Mouse (Mus musculus) hindbrain, embryonic 10.5 days (tissue): Measurements from ENCODE around the gene Mmp9. TPM values are rescaled to one million over a fixed set of nuclear protein-coding genes. Genes with fewer than 3 reads are reported as not detected.
A peak's percentile ranks its signal among the peaks of the same experiment; 100 is the strongest.

Experiments used
- DNase-seq: peaks from one replicate; pipeline ENCODE4 v3.0.0-alpha.2; 2017; ENCODE audit warnings: low spot score
- H3K27ac ChIP-seq: fragments of 300-500 bp; sonication (generic); 2 replicates; pipeline ENCODE4 v1.5.1; 2016; ENCODE audit warnings: mild to moderate bottlenecking, moderate library complexity
- H3K27me3 ChIP-seq: fragments of 300-500 bp; sonication (generic); 2 replicates; pipeline ENCODE4 v1.6.1; 2016; ENCODE audit warnings: mild to moderate bottlenecking; ENCODE audit not compliant: poor library complexity, insufficient read depth, severe bottlenecking
- H3K36me3 ChIP-seq: fragments of 300-500 bp; sonication (generic); 2 replicates; pipeline ENCODE4 v1.6.1; 2016; ENCODE audit warnings: mild to moderate bottlenecking, moderate library complexity
- H3K4me1 ChIP-seq: fragments of 300-500 bp; sonication (generic); replicated peaks from 2 replicates; pipeline ENCODE4 v1.6.1; 2016; ENCODE audit warnings: mild to moderate bottlenecking
- H3K4me3 ChIP-seq: fragments of 300-500 bp; sonication (generic); 2 replicates; pipeline ENCODE4 v1.5.1; 2016; ENCODE audit warnings: mild to moderate bottlenecking, moderate library complexity
- H3K9me3 ChIP-seq: fragments of 300-500 bp; sonication (generic); 2 replicates; pipeline ENCODE4 v1.6.1; 2016; ENCODE audit warnings: mild to moderate bottlenecking, moderate library complexity
- WGBS: fragments of 180-500 bp; shearing (Covaris S2); methylation state at CpG from one replicate; pipeline ENCODE4 v1.1.7; 2016; 5-methylcytosine and 5-hydroxymethylcytosine counted together
- polyA plus RNA-seq: library from polyadenylated mRNA; unstranded; fragments of >200 nt; fragmentation: Nextera tagmentation; extraction: Ambion mirVana; gene quantifications from 2 replicates; pipeline ENCODE4 v1.2.1, GENCODE M21; 2016

Mmp9 gene
- polyA plus RNA-seq, 1 experiment from 2014 or later: 1.2 TPM

DNA sequence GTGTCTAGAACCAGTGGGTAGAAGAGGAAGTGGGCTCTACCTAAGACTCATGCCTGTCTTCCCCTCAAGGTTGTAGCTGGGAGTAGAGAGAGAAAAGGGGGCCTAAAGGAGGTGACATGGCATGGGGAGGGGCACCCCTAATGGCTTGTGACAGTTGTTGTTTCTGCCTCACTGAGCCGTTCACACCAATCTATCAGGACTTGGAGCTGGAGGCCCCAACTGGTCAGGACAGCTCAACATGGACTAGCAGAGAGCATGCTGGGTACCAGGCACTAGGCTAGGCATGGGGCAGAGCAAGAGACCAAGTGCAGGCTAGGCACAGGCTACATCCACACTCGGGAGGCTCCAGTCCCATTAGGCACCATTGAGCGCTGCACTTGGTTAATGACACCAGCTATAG is 50.5 kb downstream of the Mmp9 start:
- peaks cover 27% of the 10 kb centered on the region for H3K4me1 ChIP-seq
- H3K27ac ChIP-seq: no peak overlapping the region
- H3K9me3 ChIP-seq: no peaks in the 10 kb centered on the region
- 85% methylated on average over 3 of the region's 3 CpGs for WGBS
- peaks cover 36% of the 10 kb centered on the region for H3K27me3 ChIP-seq
- peaks cover 13% of the 10 kb centered on the region for H3K36me3 ChIP-seq
- no peak for DNase-seq
- no peak overlapping the region for H3K4me3 ChIP-seq

DNA sequence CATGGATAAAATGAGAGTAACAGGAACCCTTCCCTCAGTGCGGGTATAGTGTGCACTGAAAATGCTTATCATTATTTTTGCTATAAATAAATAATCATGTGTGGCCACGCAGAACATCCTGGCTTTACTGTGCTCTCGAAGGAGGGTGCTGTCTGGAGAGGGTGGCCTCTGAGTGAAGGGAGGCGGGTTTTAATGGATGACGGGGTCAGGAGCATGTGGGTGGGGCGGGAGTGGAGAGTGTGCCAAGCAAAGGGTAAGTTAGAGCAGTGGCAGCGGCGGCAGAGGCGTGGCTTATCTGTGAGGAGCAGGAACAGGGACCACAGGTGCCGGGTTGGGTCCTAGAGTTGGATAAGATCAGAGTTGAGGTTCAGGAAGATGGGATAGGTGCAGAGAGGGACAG is 51.2 kb downstream of the Mmp9 start:
- no peak for DNase-seq
- Histone ChIP-seq H3K36me3 (peaks cover 10% of the 10 kb centered on the region), H3K27ac (no peak overlapping the region), H3K27me3 (peaks cover 38% of the 10 kb centered on the region), H3K4me3 (no peak overlapping the region), H3K9me3 (no peaks in the 10 kb centered on the region), H3K4me1 (peaks cover 22% of the 10 kb centered on the region)
- WGBS: 55% methylated on average over 10 of the region's 10 CpGs

DNA sequence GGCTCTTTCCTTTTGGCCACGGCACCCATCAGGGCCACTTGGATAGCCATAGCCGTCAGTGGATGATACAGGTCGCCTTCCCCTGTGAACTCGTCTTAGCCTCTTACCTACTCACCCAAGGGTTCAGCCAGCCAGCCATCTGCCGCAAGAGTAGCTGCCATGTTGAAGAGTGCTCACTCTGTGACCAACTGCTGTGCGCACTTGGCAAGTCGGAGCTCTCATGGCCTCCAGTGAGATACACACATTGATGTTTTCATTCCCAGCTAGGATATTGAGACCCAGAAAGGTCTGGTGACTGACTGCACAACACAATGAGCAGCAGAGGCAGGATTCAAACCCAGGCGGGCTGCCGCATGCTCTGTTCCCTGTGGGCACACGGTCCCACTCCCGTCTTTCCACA is 53.6 kb downstream of the Mmp9 start:
- WGBS: 91% methylated on average over 11 of the region's 11 CpGs
- Histone ChIP-seq H3K27me3 (peaks cover 58% of the 10 kb centered on the region), H3K36me3 (peaks cover 21% of the 10 kb centered on the region), H3K4me3 (no peak overlapping the region), H3K4me1 (peaks cover 35% of the 10 kb centered on the region), H3K9me3 (no peaks in the 10 kb centered on the region), H3K27ac (no peak overlapping the region)
- no peak for DNase-seq

DNA sequence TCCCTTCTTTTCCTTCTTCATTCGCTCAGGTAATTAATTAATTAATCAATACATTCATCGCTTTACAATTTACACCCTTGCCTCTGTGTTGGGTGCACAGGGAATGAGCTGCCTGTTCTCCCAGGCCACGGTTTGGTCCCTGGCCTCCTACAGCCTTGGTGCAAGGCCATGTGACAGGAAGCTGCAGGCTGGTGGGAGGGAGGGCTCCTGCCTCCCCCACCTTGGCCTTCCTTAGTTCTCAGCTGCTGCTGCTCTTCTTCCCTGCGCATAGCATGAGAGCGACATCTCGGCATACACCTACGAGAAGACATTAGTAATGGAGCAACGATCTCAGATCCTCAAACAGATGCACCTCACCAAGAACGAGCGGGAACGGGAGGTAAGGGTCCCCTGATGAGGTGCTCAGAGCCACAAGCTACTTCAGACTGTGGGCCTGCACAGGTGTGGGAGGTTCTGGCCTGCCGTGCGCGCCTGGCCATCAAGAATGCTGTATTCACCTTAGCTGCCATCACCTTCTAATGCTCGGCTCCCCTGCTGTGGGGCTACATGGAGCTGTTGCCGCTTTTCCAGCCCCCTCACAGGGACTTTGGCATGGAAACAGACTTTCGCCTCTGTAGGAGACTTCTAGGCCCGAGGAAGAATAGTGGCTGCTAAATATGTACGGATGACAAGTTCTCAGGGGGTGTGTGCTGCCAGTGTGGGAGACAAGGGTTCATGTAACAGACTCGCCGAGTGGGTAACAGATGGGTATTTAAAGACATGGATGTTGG is 54.3 kb downstream of the Mmp9 start:
- WGBS: 59% methylated on average over 21 of the region's 21 CpGs
- DNase-seq: no peak
- H3K27me3 ChIP-seq: peaks cover 65% of the 10 kb centered on the region

DNA sequence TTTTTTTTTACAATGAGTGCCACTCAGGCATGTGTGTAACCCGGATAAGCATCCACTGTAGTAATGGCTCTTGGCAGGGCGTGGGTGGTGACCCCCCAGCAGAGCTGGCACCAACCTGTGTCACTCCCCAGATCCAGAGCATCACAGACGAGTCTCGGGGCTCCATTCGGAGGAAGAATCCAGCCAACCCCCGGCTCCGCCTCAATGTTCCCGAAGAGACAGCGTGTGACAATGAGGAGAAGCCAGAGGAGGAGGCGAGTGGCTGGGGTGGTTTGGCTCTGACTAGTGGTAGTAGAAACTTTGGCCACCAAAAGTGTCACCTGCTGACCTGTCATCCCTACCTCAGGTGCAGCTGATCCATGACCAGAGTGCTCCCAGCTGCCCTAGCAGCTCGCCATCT is 55.4 kb downstream of the Mmp9 start:
- WGBS: 67% methylated on average over 11 of the region's 11 CpGs
- Histone ChIP-seq H3K27ac (no peak overlapping the region), H3K27me3 (peaks cover 71% of the 10 kb centered on the region), H3K9me3 (no peaks in the 10 kb centered on the region), H3K36me3 (peaks cover 39% of the 10 kb centered on the region), H3K4me1 (peaks cover 32% of the 10 kb centered on the region), H3K4me3 (no peak overlapping the region)
- no peak for DNase-seq

More for the DNA sequence above, 54.3 kb downstream of the Mmp9 start:
- Histone ChIP-seq H3K4me3 (no peak overlapping the region), H3K4me1 (peaks cover 33% of the 10 kb centered on the region), H3K27ac (no peak overlapping the region), H3K36me3 (peaks cover 28% of the 10 kb centered on the region), H3K9me3 (no peaks in the 10 kb centered on the region)

DNA sequence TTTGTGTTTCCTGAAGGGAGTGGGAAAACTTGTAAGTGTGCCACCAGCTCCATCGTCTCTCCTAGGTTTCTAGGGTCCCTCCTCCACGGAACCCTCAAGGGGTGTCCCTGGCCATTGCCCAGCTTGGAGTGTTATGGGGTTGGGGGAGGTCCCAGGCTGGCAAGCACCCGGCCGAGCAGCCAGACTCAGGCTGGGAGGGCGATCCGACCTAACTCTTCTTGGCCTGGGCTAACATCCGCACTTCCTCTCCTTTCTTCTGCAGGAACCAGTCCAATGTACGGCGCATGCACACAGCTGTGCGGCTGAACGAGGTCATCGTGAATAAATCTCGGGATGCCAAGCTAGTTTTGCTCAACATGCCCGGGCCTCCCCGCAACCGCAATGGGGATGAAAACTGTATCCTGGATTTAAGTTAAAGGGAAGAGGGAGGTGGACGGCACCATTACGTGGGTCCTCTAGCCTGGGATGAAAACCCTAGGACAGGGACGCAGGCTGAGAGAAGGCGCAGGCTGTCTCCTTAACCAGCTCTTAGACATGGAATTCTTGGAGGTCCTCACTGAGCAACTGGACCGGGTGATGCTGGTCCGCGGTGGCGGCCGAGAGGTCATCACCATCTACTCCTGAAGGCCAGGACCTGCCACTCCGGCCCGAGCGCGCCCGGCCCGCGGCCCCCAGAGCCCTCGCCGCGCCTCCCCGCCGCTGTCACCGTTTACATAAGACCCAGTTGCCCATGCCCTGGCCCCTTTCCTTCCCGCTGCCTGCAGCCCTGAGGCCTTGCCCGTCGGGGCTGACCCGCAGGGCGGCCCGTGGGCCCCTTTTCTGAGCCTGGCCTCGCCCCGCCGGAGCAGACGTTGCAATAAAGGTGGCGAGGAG is 56.5 kb downstream of the Mmp9 start:
- Histone ChIP-seq H3K27me3 (peaks cover 71% of the 10 kb centered on the region), H3K4me1 (peaks cover 21% of the 10 kb centered on the region), H3K36me3 (peaks cover 50% of the 10 kb centered on the region), H3K27ac (peak overlapping the region; percentile 9; the same call in 1 of the 2 replicates), H3K4me3 (peak overlapping the region; percentile 42), H3K9me3 (no peaks in the 10 kb centered on the region)
- 10% methylated on average over 49 of the region's 49 CpGs for WGBS
- peak; percentile 26 for DNase-seq

DNA sequence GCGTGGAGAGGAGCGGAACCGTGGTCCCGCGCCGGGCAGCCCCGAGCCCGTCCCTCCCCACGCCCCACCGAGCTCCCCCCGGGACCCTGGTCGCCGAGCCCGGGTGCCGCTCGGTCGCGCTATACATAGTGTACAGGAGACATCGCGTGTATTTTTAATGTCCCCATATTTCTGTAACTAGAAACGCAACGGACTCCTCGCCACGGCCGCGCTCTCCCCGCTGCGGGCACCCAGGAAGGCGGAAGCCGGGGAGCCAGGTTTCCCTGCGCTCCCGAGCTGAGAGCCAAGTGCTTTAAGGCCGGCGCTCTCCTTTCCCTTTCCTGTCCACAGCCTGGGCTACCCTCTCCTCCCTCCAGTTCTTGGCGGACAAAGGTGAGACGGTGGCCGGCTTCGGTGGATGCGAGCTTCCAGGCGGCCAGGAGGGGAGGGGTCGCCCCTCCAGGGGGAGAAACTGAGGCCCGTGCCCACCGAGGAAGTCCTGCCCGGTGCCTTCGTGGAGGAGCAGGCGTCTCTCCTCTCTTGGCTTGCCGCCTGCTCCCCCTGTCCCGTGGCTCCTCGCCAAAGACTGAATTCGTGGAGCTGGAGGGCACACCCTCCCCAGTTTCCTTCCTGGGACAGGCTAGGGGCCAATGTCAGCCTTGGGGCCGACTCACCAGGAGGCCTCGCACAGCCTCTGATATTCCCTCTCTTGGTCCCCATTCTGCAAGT is 57.3 kb downstream of the Mmp9 start:
- Histone ChIP-seq H3K4me1 (peaks cover 20% of the 10 kb centered on the region), H3K27me3 (peaks cover 71% of the 10 kb centered on the region), H3K27ac (peak overlapping the region; percentile 9; the same call in 1 of the 2 replicates), H3K4me3 (peak overlapping the region; percentile 42), H3K36me3 (peaks cover 58% of the 10 kb centered on the region), H3K9me3 (no peaks in the 10 kb centered on the region)
- DNase-seq: peak; percentile 29
- 3% methylated on average over 51 of the region's 52 CpGs for WGBS

DNA sequence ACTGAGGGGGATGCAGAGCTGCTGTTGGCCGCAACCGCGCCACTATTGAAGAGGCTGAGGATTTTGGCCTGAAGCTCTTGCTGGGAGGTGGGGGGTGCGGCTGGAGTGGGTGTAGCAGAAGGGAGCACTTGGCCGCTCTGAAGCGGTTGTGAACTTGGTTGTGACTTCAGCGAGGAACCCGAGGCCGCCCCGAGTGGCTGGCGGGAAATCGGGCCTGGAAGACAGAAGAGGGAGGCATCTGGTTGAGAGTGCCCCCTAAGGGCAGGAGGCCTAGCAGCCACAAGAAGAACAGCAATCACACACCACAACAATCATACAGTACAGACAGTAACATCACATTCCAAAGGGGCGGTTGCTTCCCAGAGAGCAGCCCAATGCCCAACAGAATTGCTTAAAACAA is 61.4 kb downstream of the Mmp9 start:
- Histone ChIP-seq H3K27ac (no peak overlapping the region), H3K27me3 (peaks cover 35% of the 10 kb centered on the region), H3K9me3 (no peaks in the 10 kb centered on the region), H3K4me1 (peaks cover 20% of the 10 kb centered on the region), H3K4me3 (no peak overlapping the region), H3K36me3 (peaks cover 89% of the 10 kb centered on the region)
- 95% methylated on average over 13 of the region's 13 CpGs for WGBS
- DNase-seq: no peak

DNA sequence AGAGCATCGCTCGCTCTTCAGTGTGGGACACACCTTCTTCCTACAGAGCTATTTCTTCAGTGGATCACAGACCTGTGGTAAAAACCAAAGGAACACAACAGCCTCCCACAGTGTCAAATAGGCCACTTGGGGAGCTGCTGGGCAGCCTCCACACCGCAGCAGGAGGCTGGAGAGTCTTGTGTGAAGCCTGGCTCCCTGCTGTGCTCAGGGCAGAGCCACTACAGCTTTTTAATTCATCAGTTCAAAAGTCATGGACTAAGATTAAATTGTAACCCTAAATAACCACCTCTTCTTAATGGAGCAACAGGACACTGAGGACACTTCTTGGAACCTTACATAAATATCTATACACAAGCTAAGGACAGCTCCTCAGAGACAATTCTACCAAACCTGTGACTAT is 62.5 kb downstream of the Mmp9 start:
- Histone ChIP-seq H3K4me1 (peaks cover 8% of the 10 kb centered on the region), H3K4me3 (no peak overlapping the region), H3K36me3 (peaks cover 100% of the 10 kb centered on the region), H3K27me3 (peaks cover 24% of the 10 kb centered on the region), H3K9me3 (no peaks in the 10 kb centered on the region), H3K27ac (no peak overlapping the region)
- no peak for DNase-seq
- 82% methylated on average over 3 of the region's 3 CpGs for WGBS

DNA sequence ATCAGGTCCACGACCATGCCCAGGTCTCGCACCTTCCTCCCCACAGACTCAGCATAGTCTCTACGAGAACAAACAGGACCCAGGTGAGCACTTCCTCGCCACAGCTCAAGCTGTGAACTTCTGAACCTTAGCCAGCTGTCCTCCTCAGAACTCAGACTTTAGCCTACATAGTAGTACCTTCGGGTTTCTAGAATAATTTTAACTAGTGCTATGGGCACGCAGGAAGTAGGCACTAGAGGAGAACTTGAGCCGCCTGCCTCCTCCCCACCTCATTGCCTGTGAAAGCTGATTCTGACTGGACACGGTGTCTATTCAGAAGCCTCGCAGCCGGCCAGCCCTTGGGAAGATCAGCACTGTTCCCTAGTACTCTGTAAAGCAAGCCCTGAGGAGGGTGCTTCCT is 63.7 kb downstream of the Mmp9 start:
- Histone ChIP-seq H3K27me3 (peaks cover 12% of the 10 kb centered on the region), H3K4me3 (no peak overlapping the region), H3K9me3 (no peaks in the 10 kb centered on the region), H3K4me1 (no peaks in the 10 kb centered on the region), H3K27ac (no peak overlapping the region), H3K36me3 (peaks cover 100% of the 10 kb centered on the region)
- no peak for DNase-seq
- WGBS: 92% methylated on average over 10 of the region's 10 CpGs
